ENCODE assay signal across 21 mouse cellular contexts in the genomic region with DNA sequence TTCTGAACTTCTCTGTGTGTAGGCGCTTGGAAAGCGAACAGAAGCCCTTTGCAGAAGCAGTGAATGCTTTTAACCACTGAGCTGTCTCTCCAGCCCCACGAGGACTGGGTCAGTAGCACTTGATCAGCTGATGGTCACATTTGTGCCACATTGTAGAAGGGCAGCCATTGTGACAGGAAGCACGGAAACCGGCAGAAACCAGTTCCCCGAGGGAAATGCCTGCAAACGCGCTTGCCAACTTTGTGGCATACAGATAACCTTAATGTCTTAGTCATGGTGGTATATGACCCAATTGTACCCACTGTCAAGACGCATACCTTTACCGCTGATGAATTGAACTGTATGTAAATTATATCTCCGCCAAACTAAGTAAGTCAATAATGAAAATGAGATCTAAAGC. TPM values are rescaled to one million over a fixed set of nuclear protein-coding genes. Genes with fewer than 3 reads are reported as not detected.
DNase-seq lines count a peak whose midpoint lies in the region; ATAC-seq lines count a peak whose summit lies in the region.
"Had no signal": no experiment of that assay in that cellular context is flagged by ENCODE, and none has a peak within 500 bp of the region (broad histone marks: within the 10 kb centered on the region; RNA-seq: fewer than 3 reads in every experiment).

No protein-coding gene starts in this region.

- H3K27me3 ChIP-seq in kidney, embryonic 15.5 days: 0 out of 2 replicates have a peak, but pooled peaks cover 3% of the 10 kb centered on the region
- 0 out of 2 replicates have a peak, but pooled peaks cover 3% of the 10 kb centered on the region for H3K27me3 ChIP-seq in midbrain, embryonic 15.5 days (replicated peaks)
- H3K27me3 ChIP-seq: embryonic facial prominence, embryonic 12.5 days; hindbrain, embryonic 13.5 days; intestine, embryonic 15.5 days; lung, embryonic 15.5 days; Patski had no signal

- H3K36me3 ChIP-seq in kidney, embryonic 15.5 days: no peaks in the 10 kb centered on the region
- H3K36me3 ChIP-seq in midbrain, embryonic 15.5 days (replicated peaks): no peaks in the 10 kb centered on the region
- H3K36me3 ChIP-seq: embryonic facial prominence, embryonic 12.5 days; forebrain, embryonic 15.5 days; heart, embryonic 10.5 days; hindbrain, embryonic 13.5 days; intestine, embryonic 15.5 days; lung, embryonic 15.5 days had no signal

- ATAC-seq in kidney, embryonic 15.5 days (replicated peaks; ENCODE audit: low FRiP score): no peak
- ATAC-seq in megakaryocyte progenitor cell, adult 5-6 weeks (replicated peaks; ENCODE audit: poor library complexity): peak; percentile 49
- no peak for ATAC-seq in midbrain, embryonic 15.5 days (replicated peaks)
- ATAC-seq: forebrain, embryonic 15.5 days; intestine, embryonic 15.5 days; Patski had no signal

- H3K9me3 ChIP-seq in kidney, embryonic 15.5 days (replicated peaks): no peaks in the 10 kb centered on the region
- no peaks in the 10 kb centered on the region for H3K9me3 ChIP-seq in midbrain, embryonic 15.5 days
- H3K9me3 ChIP-seq: embryonic facial prominence, embryonic 12.5 days; forebrain, embryonic 15.5 days; heart, embryonic 10.5 days; hindbrain, embryonic 13.5 days; intestine, embryonic 15.5 days; lung, embryonic 15.5 days had no signal

- no peak overlapping the region for H3K4me3 ChIP-seq in kidney, embryonic 15.5 days (replicated peaks)
- no peak overlapping the region for H3K4me3 ChIP-seq in midbrain, embryonic 15.5 days
- H3K4me3 ChIP-seq: embryonic facial prominence, embryonic 12.5 days; forebrain, embryonic 15.5 days; heart, embryonic 10.5 days; hindbrain, embryonic 13.5 days; intestine, embryonic 15.5 days; layer of hippocampus, adult 2 months; lung, embryonic 15.5 days had no signal

- H3K4me1 ChIP-seq in kidney, embryonic 15.5 days: peaks cover 15% of the 10 kb centered on the region
- peaks cover 9% of the 10 kb centered on the region for H3K4me1 ChIP-seq in midbrain, embryonic 15.5 days

- 0 out of 2 replicates have a peak overlapping the region, but pooled peaks have one; percentile 22 for H3K27ac ChIP-seq in kidney, embryonic 15.5 days
- H3K27ac ChIP-seq in midbrain, embryonic 15.5 days: no peak overlapping the region
- H3K27ac ChIP-seq: embryonic facial prominence, embryonic 12.5 days; forebrain, embryonic 15.5 days; heart, embryonic 10.5 days; hindbrain, embryonic 13.5 days; intestine, embryonic 15.5 days; layer of hippocampus, adult 2 months; liver, embryonic 14.5 days; lung, embryonic 15.5 days had no signal

- WGBS in kidney, embryonic 15.5 days: 73% methylated on average over 11 of the region's 11 CpGs
- 72% methylated on average over 11 of the region's 11 CpGs for WGBS in midbrain, embryonic 15.5 days

- no peak overlapping the region for H3K9ac ChIP-seq in kidney, embryonic 15.5 days
- no peak overlapping the region for H3K9ac ChIP-seq in midbrain, embryonic 15.5 days
- H3K9ac ChIP-seq: embryonic facial prominence, embryonic 12.5 days; forebrain, embryonic 15.5 days; hindbrain, embryonic 13.5 days; intestine, embryonic 15.5 days; liver, embryonic 14.5 days; lung, embryonic 15.5 days had no signal

- H3K4me2 ChIP-seq in kidney, embryonic 15.5 days: no peak overlapping the region
- no peak overlapping the region for H3K4me2 ChIP-seq in midbrain, embryonic 15.5 days
- H3K4me2 ChIP-seq: embryonic facial prominence, embryonic 12.5 days; forebrain, embryonic 15.5 days; hindbrain, embryonic 13.5 days; intestine, embryonic 15.5 days; lung, embryonic 15.5 days had no signal

- DNase-seq in 416B (ENCODE audit: low read depth) (peak; percentile 91), MEL-GATA-1-ER (ENCODE audit: extremely low read depth, low read depth) (peak; percentile 17)
- no peak for DNase-seq in right cerebral cortex, postnatal 36 days (ENCODE audit: low spot score in 2 of 2)
- no peak for DNase-seq in embryo, embryonic 9.5 days (ENCODE audit: extremely low spot score)
- DNase-seq: adrenal gland, postnatal 10 days; cerebellum, adult 9-10 months; gastrocnemius, postnatal 36 days; right cerebral cortex, adult 18-20 months; thymus, adult 18-20 months had no signal

RNA-seq across cellular contexts. Expression of gene Nipal3, which starts 11.0 kb away (rescaled TPM):
- polyA plus RNA-seq in kidney, embryonic 15.5 days (2015; fragmentation: Nextera tagmentation; extraction: Ambion mirVana): 4.9 and 6.2 TPM in 2 replicates
- 4.1 and 6.6 TPM in 2 replicates for total RNA-seq in megakaryocyte progenitor cell, adult 5-6 weeks (2015)
- total RNA-seq in megakaryocyte progenitor cell, adult 5-6 weeks (2017): 18.8 and 23.3 TPM in 2 replicates
- polyA plus RNA-seq in midbrain, embryonic 15.5 days (2015; fragmentation: Nextera tagmentation; extraction: Ambion mirVana): 10.7 and 13.1 TPM in 2 replicates

RNA-seq across cellular contexts. Expression of gene Stpg1, which starts 11.2 kb away (rescaled TPM):
- polyA plus RNA-seq in kidney, embryonic 15.5 days (2015; fragmentation: Nextera tagmentation; extraction: Ambion mirVana): 0.60 and 0.65 TPM in 2 replicates
- total RNA-seq in megakaryocyte progenitor cell, adult 5-6 weeks (2015): 0.12 TPM in 1 of 2 replicates, not detected in the other
- not detected in 2 replicates for total RNA-seq in megakaryocyte progenitor cell, adult 5-6 weeks (2017)
- polyA plus RNA-seq in midbrain, embryonic 15.5 days (2015; fragmentation: Nextera tagmentation; extraction: Ambion mirVana): 0.36 and 0.59 TPM in 2 replicates
- total RNA-seq: gastrocnemius, postnatal 36 days had no signal
- polyA plus RNA-seq: Patski had no signal

Comparison
In these comparisons a context has a peak if more than half of its experiments do, and no peak if none do; other contexts are left out.
1. DNase-seq: peak in 416B (single experiment) and MEL-GATA-1-ER (single experiment); none in right cerebral cortex, postnatal 36 days (0 of 2) and embryo, embryonic 9.5 days (single experiment).